Mouse (Mus musculus) midbrain, embryonic 12.5 days (tissue): ENCODE measurements around the gene Ldb3. TPM values are rescaled to one million over a fixed set of nuclear protein-coding genes. Genes with fewer than 3 reads are reported as not detected.

Experiments
- ATAC-seq: fragments of 200-750 bp; cut with Nextera tagmentation; 2 replicates; pipeline ENCODE4 v1.8.0; 2017; ENCODE audit warnings: low read depth, moderate TSS enrichment, moderate library complexity; ENCODE audit not compliant: low FRiP score
- H3K27ac ChIP-seq: fragments of 300-500 bp; sonication (generic); replicated peaks from 2 replicates; pipeline ENCODE4 v1.5.1; 2016; ENCODE audit warnings: mild to moderate bottlenecking
- H3K27me3 ChIP-seq: fragments of 300-500 bp; sonication (generic); 2 replicates; pipeline ENCODE4 v1.6.1; 2016; ENCODE audit warnings: mild to moderate bottlenecking
- H3K36me3 ChIP-seq: fragments of 300-500 bp; sonication (generic); 2 replicates; pipeline ENCODE4 v1.6.1; 2016
- H3K4me1 ChIP-seq: fragments of 300-500 bp; sonication (generic); 2 replicates; pipeline ENCODE4 v1.6.1; 2016
- H3K4me2 ChIP-seq: fragments of 300-500 bp; sonication (generic); replicated peaks from 2 replicates; pipeline ENCODE4 v1.6.1; 2016; ENCODE audit warnings: mild to moderate bottlenecking, moderate library complexity
- H3K4me3 ChIP-seq: fragments of 300-500 bp; sonication (generic); 2 replicates; pipeline ENCODE4 v1.5.1; 2016; ENCODE audit warnings: mild to moderate bottlenecking
- H3K9ac ChIP-seq: fragments of 300-500 bp; sonication (generic); replicated peaks from 2 replicates; pipeline ENCODE4 v1.6.1; 2016; ENCODE audit warnings: mild to moderate bottlenecking, moderate library complexity
- H3K9me3 ChIP-seq: fragments of 300-500 bp; sonication (generic); 2 replicates; pipeline ENCODE4 v1.6.1; 2016; ENCODE audit warnings: mild to moderate bottlenecking
- WGBS: fragments of 180-500 bp; shearing (Covaris S2); methylation state at CpG from one replicate; pipeline ENCODE4 v1.1.7; 2016; 5-methylcytosine and 5-hydroxymethylcytosine counted together
- polyA plus RNA-seq: library from polyadenylated mRNA; unstranded; fragments of >200 nt; fragmentation: Nextera tagmentation; extraction: Ambion mirVana; gene quantifications from 2 replicates; pipeline ENCODE4 v1.2.1, GENCODE M21; 2016

Ldb3 gene
- polyA plus RNA-seq, 1 experiment from 2014 or later = 0.13 TPM

GRCm38 (mm10) chr14:34516960-34517577 is 71.4 kb downstream of the Ldb3 start:
- Histone ChIP-seq H3K36me3 (no peaks in the 10 kb centered on the region), H3K27me3 (no peaks in the 10 kb centered on the region), H3K4me2 (no peak overlapping the region), H3K9me3 (no peaks in the 10 kb centered on the region), H3K9ac (no peak overlapping the region), H3K4me1 (no peaks in the 10 kb centered on the region), H3K27ac (no peak overlapping the region), H3K4me3 (no peak overlapping the region)
- no peak for ATAC-seq
- WGBS = 94% methylated on average over 10 of the region's 10 CpGs

- Histone ChIP-seq H3K27ac (no peak overlapping the region), H3K27me3 (no peaks in the 10 kb centered on the region), H3K36me3 (no peaks in the 10 kb centered on the region), H3K4me1 (no peaks in the 10 kb centered on the region), H3K9me3 (no peaks in the 10 kb centered on the region), H3K4me3 (no peak overlapping the region), H3K4me2 (no peak overlapping the region), H3K9ac (no peak overlapping the region)
- WGBS = 85% methylated on average over 5 of the region's 5 CpGs
- no peak for ATAC-seq
Measured at GRCm38 (mm10) chr14:34515860-34516259, 72.6 kb downstream of the Ldb3 start.

- Histone ChIP-seq H3K4me3 (no peak overlapping the region), H3K36me3 (no peaks in the 10 kb centered on the region), H3K4me2 (no peak overlapping the region), H3K27ac (no peak overlapping the region), H3K9me3 (no peaks in the 10 kb centered on the region), H3K27me3 (no peaks in the 10 kb centered on the region), H3K9ac (no peak overlapping the region), H3K4me1 (peaks cover under 1% of the 10 kb centered on the region; the same call in 1 of the 2 replicates)
- 52% methylated on average over 6 of the region's 6 CpGs for WGBS
- no peak for ATAC-seq
Measured at GRCm38 (mm10) chr14:34514120-34514519, 74.4 kb downstream of the Ldb3 start.

GRCm38 (mm10) chr14:34512602-34513001 is 75.9 kb downstream of the Ldb3 start:
- Histone ChIP-seq H3K4me1 (peaks cover 14% of the 10 kb centered on the region; the same call in 1 of the 2 replicates), H3K9ac (no peak overlapping the region), H3K4me3 (no peak overlapping the region), H3K27ac (no peak overlapping the region), H3K9me3 (no peaks in the 10 kb centered on the region), H3K36me3 (no peaks in the 10 kb centered on the region), H3K27me3 (no peaks in the 10 kb centered on the region), H3K4me2 (no peak overlapping the region)
- WGBS = 89% methylated on average over 4 of the region's 4 CpGs
- ATAC-seq = no peak

GRCm38 (mm10) chr14:34511901-34512300 is 76.6 kb downstream of the Ldb3 start:
- H3K27me3 ChIP-seq = no peaks in the 10 kb centered on the region
- no peaks in the 10 kb centered on the region for H3K9me3 ChIP-seq
- no peak overlapping the region for H3K4me3 ChIP-seq
- no peaks in the 10 kb centered on the region for H3K36me3 ChIP-seq
- H3K27ac ChIP-seq = no peak overlapping the region
- H3K4me1 ChIP-seq = peaks cover 15% of the 10 kb centered on the region; the same call in 1 of the 2 replicates
- no peak overlapping the region for H3K9ac ChIP-seq
- 71% methylated on average over 11 of the region's 11 CpGs for WGBS
- ATAC-seq = no peak
- no peak overlapping the region for H3K4me2 ChIP-seq

GRCm38 (mm10) chr14:34508842-34509439 is 79.5 kb downstream of the Ldb3 start:
- H3K27me3 ChIP-seq = no peaks in the 10 kb centered on the region
- H3K9ac ChIP-seq = no peak overlapping the region
- WGBS = 55% methylated on average over 7 of the region's 7 CpGs
- H3K4me2 ChIP-seq = no peak overlapping the region
- no peaks in the 10 kb centered on the region for H3K36me3 ChIP-seq
- no peak overlapping the region for H3K4me3 ChIP-seq
- peaks cover 15% of the 10 kb centered on the region for H3K4me1 ChIP-seq
- H3K27ac ChIP-seq = no peak overlapping the region
- no peaks in the 10 kb centered on the region for H3K9me3 ChIP-seq
- ATAC-seq = no peak; the same call in 1 of the 2 replicates

- 54% methylated on average over 4 of the region's 4 CpGs for WGBS
- no peaks in the 10 kb centered on the region for H3K27me3 ChIP-seq
- no peak overlapping the region for H3K9ac ChIP-seq
- H3K9me3 ChIP-seq = no peaks in the 10 kb centered on the region
- peaks cover 17% of the 10 kb centered on the region for H3K4me1 ChIP-seq
- no peaks in the 10 kb centered on the region for H3K36me3 ChIP-seq
- no peak overlapping the region for H3K4me2 ChIP-seq
- ATAC-seq = no peak; the same call in 1 of the 2 replicates
- H3K27ac ChIP-seq = no peak overlapping the region
- no peak overlapping the region for H3K4me3 ChIP-seq
Measured at GRCm38 (mm10) chr14:34508187-34508840, 80.2 kb downstream of the Ldb3 start.

GRCm38 (mm10) chr14:34505309-34505708 is 83.2 kb downstream of the Ldb3 start:
- no peaks in the 10 kb centered on the region for H3K9me3 ChIP-seq
- no peak overlapping the region for H3K27ac ChIP-seq
- no peaks in the 10 kb centered on the region for H3K27me3 ChIP-seq
- no peak overlapping the region for H3K9ac ChIP-seq
- WGBS = 54% methylated on average over 7 of the region's 7 CpGs
- no peak for ATAC-seq
- no peak overlapping the region for H3K4me2 ChIP-seq
- no peaks in the 10 kb centered on the region for H3K36me3 ChIP-seq
- H3K4me3 ChIP-seq = no peak overlapping the region
- H3K4me1 ChIP-seq = peaks cover 24% of the 10 kb centered on the region

- no peak overlapping the region for H3K4me3 ChIP-seq
- peaks cover 33% of the 10 kb centered on the region for H3K4me1 ChIP-seq
- 91% methylated on average over 5 of the region's 5 CpGs for WGBS
- H3K27me3 ChIP-seq = no peaks in the 10 kb centered on the region
- no peak overlapping the region for H3K27ac ChIP-seq
- H3K9me3 ChIP-seq = no peaks in the 10 kb centered on the region
- H3K36me3 ChIP-seq = no peaks in the 10 kb centered on the region
- no peak overlapping the region for H3K9ac ChIP-seq
- H3K4me2 ChIP-seq = no peak overlapping the region
- no peak for ATAC-seq
Measured at GRCm38 (mm10) chr14:34504377-34504776, 84.1 kb downstream of the Ldb3 start.

- Histone ChIP-seq H3K27ac (no peak overlapping the region), H3K4me2 (peak overlapping the region; percentile 54), H3K4me1 (peaks cover 34% of the 10 kb centered on the region), H3K36me3 (no peaks in the 10 kb centered on the region), H3K9me3 (no peaks in the 10 kb centered on the region), H3K9ac (0 out of 2 replicates have a peak overlapping the region, but pooled peaks have one; percentile 77), H3K4me3 (no peak overlapping the region), H3K27me3 (no peaks in the 10 kb centered on the region)
- WGBS = 40% methylated on average over 6 of the region's 6 CpGs
- no peak for ATAC-seq
Measured at GRCm38 (mm10) chr14:34503759-34504158, 84.7 kb downstream of the Ldb3 start.

- WGBS = 8% methylated on average over 15 of the region's 15 CpGs
Measured at GRCm38 (mm10) chr14:34503325-34503647, 85.2 kb downstream of the Ldb3 start, which contains the start of gene Bmpr1a. Gene Bmpr1a, minus strand, starts transcription at chr14:34503341.

More at GRCm38 (mm10) chr14:34503325-34503647, 85.2 kb downstream of the Ldb3 start, which contains the start of gene Bmpr1a:
- Histone ChIP-seq H3K4me1 (peaks cover 35% of the 10 kb centered on the region), H3K9me3 (no peaks in the 10 kb centered on the region), H3K9ac (peak within 1 kb of the TSS; percentile 77), H3K4me2 (peak within 1 kb of the TSS; percentile 54), H3K36me3 (no peaks in the 10 kb centered on the region), H3K27ac (peak within 1 kb of the TSS; percentile 88), H3K4me3 (peak within 1 kb of the TSS; percentile 91), H3K27me3 (no peaks in the 10 kb centered on the region)
- ATAC-seq = no peak
